Mouse (Mus musculus) hindbrain, embryonic 11.5 days (tissue): ENCODE results near the gene Spin1. TPM values are rescaled to one million over a fixed set of nuclear protein-coding genes. Genes with fewer than 3 reads are reported as not detected.

Source experiments
- ATAC-seq: fragments of 200-750 bp; cut with Nextera tagmentation; 2 replicates; pipeline ENCODE4 v1.8.0; 2017; ENCODE audit warnings: mild to moderate bottlenecking, moderate TSS enrichment, moderate library complexity; ENCODE audit not compliant: low FRiP score
- DNase-seq: peaks from one replicate; pipeline ENCODE4 v3.0.0-alpha.2; 2015; ENCODE audit warnings: low spot score
- H3K27ac ChIP-seq: fragments of 300-500 bp; sonication (generic); 2 replicates; pipeline ENCODE4 v1.5.1; 2014; ENCODE audit warnings: mild to moderate bottlenecking, low read depth, low read length
- H3K27me3 ChIP-seq: fragments of 300-500 bp; sonication (generic); 2 replicates; pipeline ENCODE4 v1.6.1; 2014; ENCODE audit warnings: mild to moderate bottlenecking, low read length, moderate library complexity, mixed read lengths; ENCODE audit not compliant: control insufficient read depth, insufficient read depth
- H3K36me3 ChIP-seq: fragments of 300-500 bp; sonication (generic); 2 replicates; pipeline ENCODE4 v1.6.1; 2014; ENCODE audit warnings: mild to moderate bottlenecking, low read length, moderate library complexity, mixed read lengths; ENCODE audit not compliant: control insufficient read depth, insufficient read depth
- H3K4me1 ChIP-seq: fragments of 300-500 bp; sonication (generic); replicated peaks from 2 replicates; pipeline ENCODE4 v1.6.1; 2014; ENCODE audit warnings: low read length, mixed read lengths; ENCODE audit not compliant: control insufficient read depth, insufficient read depth
- H3K4me2 ChIP-seq: fragments of 300-500 bp; sonication (generic); replicated peaks from 2 replicates; pipeline ENCODE4 v1.6.1; 2014; ENCODE audit warnings: mild to moderate bottlenecking, low read depth, low read length
- H3K4me3 ChIP-seq: fragments of 300-500 bp; sonication (generic); 2 replicates; pipeline ENCODE4 v1.5.1; 2014; ENCODE audit warnings: low read depth, low read length
- H3K9ac ChIP-seq: fragments of 300-500 bp; sonication (generic); 2 replicates; pipeline ENCODE4 v1.6.1; 2014; ENCODE audit warnings: low read depth, low read length
- H3K9me3 ChIP-seq: fragments of 300-500 bp; sonication (generic); 2 replicates; pipeline ENCODE4 v1.6.1; 2016; ENCODE audit warnings: low read length; ENCODE audit not compliant: control insufficient read depth
- WGBS: fragments of 180-500 bp; shearing (Covaris S2); extraction: QIAGEN DNeasy Blood & Tissue Kit; methylation state at CpG from one replicate; pipeline ENCODE4 v1.1.7; 2014; 5-methylcytosine and 5-hydroxymethylcytosine counted together
- polyA plus RNA-seq: library from polyadenylated mRNA; unstranded; fragments of >200 nt; fragmentation: Nextera tagmentation; extraction: Ambion mirVana; gene quantifications from 2 replicates; pipeline ENCODE4 v1.2.1, GENCODE M21; 2014

Gene Spin1
- polyA plus RNA-seq, 1 experiment from 2014 or later, result 102 TPM

DNA sequence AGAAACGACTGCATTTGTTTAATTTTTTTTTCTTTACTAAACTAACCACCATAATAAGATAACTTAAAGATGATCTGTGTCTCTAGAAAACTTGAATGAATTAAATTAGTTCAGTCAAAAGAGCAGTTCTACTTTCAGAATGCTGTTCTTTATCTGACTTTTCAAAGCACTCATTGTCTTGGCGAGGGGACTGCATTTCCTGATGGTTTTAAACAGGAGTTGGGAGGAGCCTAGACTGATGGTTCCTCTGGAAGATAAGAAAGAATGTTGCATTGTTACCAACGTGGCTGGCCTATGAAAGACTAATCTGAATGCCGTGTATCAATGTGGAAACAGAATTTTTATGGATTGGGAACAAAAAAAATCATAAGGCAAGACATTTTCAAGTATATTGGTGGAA lies 20.1 kb downstream of the Spin1 start:
- no peak overlapping the region for H3K27ac ChIP-seq
- no peak overlapping the region for H3K4me2 ChIP-seq
- H3K9me3 ChIP-seq, result no peaks in the 10 kb centered on the region
- DNase-seq (no peak), ATAC-seq (no peak)
- H3K36me3 ChIP-seq, result no peaks in the 10 kb centered on the region
- WGBS, result 15% methylated on average over 4 of the region's 4 CpGs
- H3K4me3 ChIP-seq, result no peak overlapping the region
- no peaks in the 10 kb centered on the region for H3K27me3 ChIP-seq
- H3K4me1 ChIP-seq, result peaks cover 5% of the 10 kb centered on the region; the same call in 1 of the 2 replicates
- H3K9ac ChIP-seq, result no peak overlapping the region

DNA sequence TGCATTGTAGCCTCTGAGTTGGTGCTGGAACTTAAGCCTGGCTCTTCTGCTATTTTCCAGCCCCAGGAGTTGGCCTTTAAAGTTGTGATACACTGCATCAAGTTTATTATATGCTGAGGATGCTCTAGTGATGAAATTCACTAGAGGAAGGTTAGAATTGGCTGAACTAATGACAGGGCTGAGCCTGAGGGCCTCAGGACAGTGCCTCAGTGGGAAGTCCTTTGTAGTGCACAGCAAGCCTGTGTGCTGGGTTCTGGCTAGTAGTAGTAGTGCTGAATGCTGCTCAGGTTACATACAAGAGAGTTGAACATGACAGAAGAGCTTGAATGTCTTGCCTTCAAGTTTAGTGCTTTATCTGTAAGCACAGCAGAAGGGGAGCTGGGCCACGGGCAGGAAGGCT lies 21.3 kb downstream of the Spin1 start:
- DNase-seq, result no peak

GRCm38 (mm10) chr13:51122771-51123170 lies 22.1 kb downstream of the Spin1 start:
- no peak overlapping the region for H3K9ac ChIP-seq
- H3K36me3 ChIP-seq, result no peaks in the 10 kb centered on the region
- H3K27me3 ChIP-seq, result no peaks in the 10 kb centered on the region
- H3K4me2 ChIP-seq, result no peak overlapping the region
- WGBS, result 84% methylated on average over 8 of the region's 8 CpGs
- H3K9me3 ChIP-seq, result no peaks in the 10 kb centered on the region
- DNase-seq (no peak), ATAC-seq (no peak)
- no peak overlapping the region for H3K4me3 ChIP-seq
- peaks cover 5% of the 10 kb centered on the region; the same call in 1 of the 2 replicates for H3K4me1 ChIP-seq
- H3K27ac ChIP-seq, result no peak overlapping the region

More for the DNA sequence above, 21.3 kb downstream of the Spin1 start:
- 31% methylated on average over 1 of the region's 1 CpGs for WGBS
- H3K4me3 ChIP-seq, result no peak overlapping the region
- H3K36me3 ChIP-seq, result no peaks in the 10 kb centered on the region
- H3K4me2 ChIP-seq, result no peak overlapping the region
- no peaks in the 10 kb centered on the region for H3K27me3 ChIP-seq
- no peaks in the 10 kb centered on the region for H3K9me3 ChIP-seq
- no peak overlapping the region for H3K27ac ChIP-seq
- peaks cover 5% of the 10 kb centered on the region; the same call in 1 of the 2 replicates for H3K4me1 ChIP-seq
- H3K9ac ChIP-seq, result no peak overlapping the region
- ATAC-seq, result no peak

DNA sequence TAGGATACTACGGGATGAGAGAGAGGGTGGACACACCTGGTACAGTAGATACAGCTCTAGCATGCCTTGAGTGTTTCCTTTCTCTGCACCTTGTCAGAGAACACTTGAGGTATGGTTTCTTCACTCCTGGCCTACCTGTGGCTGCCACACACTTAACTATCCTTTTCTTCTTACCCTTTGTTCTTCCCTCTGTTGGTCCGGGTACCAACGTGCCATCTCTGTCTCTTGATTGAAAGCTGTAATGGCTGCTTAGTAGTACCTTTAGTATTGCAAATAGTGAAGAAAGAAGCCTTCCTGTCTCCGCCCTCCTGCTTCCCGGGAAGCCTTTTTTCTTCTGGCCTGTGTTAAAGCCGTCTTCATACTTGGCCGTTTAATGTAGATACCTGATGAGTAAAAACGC lies 24.7 kb downstream of the Spin1 start:
- Histone ChIP-seq H3K9ac (no peak overlapping the region), H3K9me3 (no peaks in the 10 kb centered on the region), H3K27ac (no peak overlapping the region), H3K4me3 (no peak overlapping the region), H3K27me3 (no peaks in the 10 kb centered on the region), H3K4me2 (no peak overlapping the region), H3K36me3 (no peaks in the 10 kb centered on the region), H3K4me1 (0 out of 2 replicates have a peak, but pooled peaks cover 2% of the 10 kb centered on the region)
- no peak for DNase-seq
- ATAC-seq, result no peak
- WGBS, result 78% methylated on average over 8 of the region's 8 CpGs

DNA sequence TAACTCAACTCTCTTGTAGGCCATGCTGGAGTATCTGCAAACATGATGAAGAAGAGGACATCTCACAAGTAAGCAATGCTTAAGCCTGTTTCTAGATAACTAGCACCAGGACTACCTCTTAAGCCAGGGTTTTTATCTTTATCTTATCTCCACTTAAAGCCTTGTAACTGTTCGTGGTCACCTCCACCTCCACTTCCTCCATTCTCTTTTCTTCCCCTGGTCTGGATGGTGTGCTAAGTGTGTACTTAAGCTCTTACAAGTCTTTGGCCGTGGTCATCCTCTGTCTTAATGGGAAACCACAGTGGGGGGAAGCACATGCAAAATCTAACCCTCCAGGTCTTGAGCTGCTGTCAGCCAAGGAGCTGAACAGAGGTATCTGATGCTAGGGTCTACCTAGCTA lies 27.2 kb downstream of the Spin1 start:
- H3K9ac ChIP-seq, result no peak overlapping the region
- no peaks in the 10 kb centered on the region for H3K9me3 ChIP-seq
- no peaks in the 10 kb centered on the region for H3K27me3 ChIP-seq
- H3K4me3 ChIP-seq, result no peak overlapping the region
- no peak overlapping the region for H3K4me2 ChIP-seq
- DNase-seq, result no peak
- no peak overlapping the region for H3K27ac ChIP-seq
- WGBS, result 96% methylated on average over 2 of the region's 2 CpGs
- no peaks in the 10 kb centered on the region for H3K4me1 ChIP-seq
- ATAC-seq, result no peak
- peaks cover 6% of the 10 kb centered on the region; the same call in 1 of the 2 replicates for H3K36me3 ChIP-seq

GRCm38 (mm10) chr13:51128417-51128816 lies 27.7 kb downstream of the Spin1 start:
- Histone ChIP-seq H3K4me2 (no peak overlapping the region), H3K9me3 (no peaks in the 10 kb centered on the region), H3K36me3 (peaks cover 6% of the 10 kb centered on the region; the same call in 1 of the 2 replicates), H3K27me3 (no peaks in the 10 kb centered on the region), H3K27ac (no peak overlapping the region), H3K4me1 (no peaks in the 10 kb centered on the region), H3K9ac (no peak overlapping the region), H3K4me3 (no peak overlapping the region)
- WGBS, result 92% methylated on average over 7 of the region's 7 CpGs
- DNase-seq (no peak), ATAC-seq (no peak)

- Histone ChIP-seq H3K27ac (no peak overlapping the region), H3K4me3 (no peak overlapping the region), H3K36me3 (peaks cover 6% of the 10 kb centered on the region; the same call in 1 of the 2 replicates), H3K9ac (no peak overlapping the region), H3K27me3 (no peaks in the 10 kb centered on the region), H3K9me3 (no peaks in the 10 kb centered on the region), H3K4me1 (no peaks in the 10 kb centered on the region), H3K4me2 (no peak overlapping the region)
- WGBS, result 90% methylated on average over 10 of the region's 10 CpGs
- ATAC-seq, result no peak
- DNase-seq, result no peak
Observed at GRCm38 (mm10) chr13:51131179-51131578, 30.5 kb downstream of the Spin1 start.

- Histone ChIP-seq H3K27me3 (no peaks in the 10 kb centered on the region), H3K4me1 (no peaks in the 10 kb centered on the region), H3K9me3 (no peaks in the 10 kb centered on the region), H3K4me3 (no peak overlapping the region), H3K4me2 (no peak overlapping the region), H3K9ac (no peak overlapping the region), H3K36me3 (peaks cover 4% of the 10 kb centered on the region), H3K27ac (no peak overlapping the region)
- ATAC-seq (no peak), DNase-seq (no peak)
- WGBS, result 91% methylated on average over 4 of the region's 4 CpGs
Observed at GRCm38 (mm10) chr13:51136315-51136714, 35.6 kb downstream of the Spin1 start.

DNA sequence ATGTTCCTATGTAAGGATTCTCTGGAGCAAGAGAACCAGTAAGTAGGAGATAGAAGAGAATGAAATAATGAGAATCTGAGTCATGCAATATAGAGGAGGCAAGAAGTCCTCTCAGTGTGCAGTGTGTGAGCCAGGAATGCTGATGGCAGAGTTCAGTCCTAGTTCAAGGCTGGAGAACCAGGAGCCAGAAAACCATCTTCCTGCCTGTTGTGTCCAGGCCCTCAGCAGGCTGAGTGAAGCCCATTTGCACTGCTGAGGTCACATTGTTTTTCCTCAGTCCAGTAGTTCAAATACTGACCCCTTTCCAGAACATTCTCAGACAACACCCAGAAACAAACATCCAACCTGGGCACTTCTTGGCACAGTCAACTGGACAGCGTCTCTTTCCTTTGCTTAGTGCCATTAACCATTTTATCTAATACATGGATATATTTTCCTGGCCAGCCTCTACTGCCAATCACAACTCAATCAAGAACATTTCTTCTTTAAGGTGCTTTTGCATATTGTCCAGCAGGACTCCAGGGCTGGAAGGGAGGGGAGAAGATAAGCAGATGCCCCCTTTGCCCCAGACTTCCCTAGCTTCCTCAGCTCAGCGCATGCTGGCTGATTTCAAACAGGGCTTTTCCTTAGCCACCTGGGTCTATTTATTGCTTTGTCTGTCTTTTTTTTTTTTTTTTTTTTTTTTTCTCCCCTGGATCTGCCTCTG lies 36.5 kb downstream of the Spin1 start:
- no peak for ATAC-seq
- no peak overlapping the region for H3K9ac ChIP-seq
- no peak for DNase-seq
- no peaks in the 10 kb centered on the region for H3K4me1 ChIP-seq
- no peak overlapping the region for H3K27ac ChIP-seq
- no peak overlapping the region for H3K4me2 ChIP-seq
- no peak overlapping the region for H3K4me3 ChIP-seq
- H3K36me3 ChIP-seq, result peaks cover 4% of the 10 kb centered on the region
- no peaks in the 10 kb centered on the region for H3K27me3 ChIP-seq
- WGBS, result 88% methylated on average over 2 of the region's 2 CpGs
- no peaks in the 10 kb centered on the region for H3K9me3 ChIP-seq
